Mouse (Mus musculus): ENCODE measurements around the gene Atf6b. TPM values are rescaled to one million over a fixed set of nuclear protein-coding genes. Genes with fewer than 3 reads are reported as not detected.
A peak's percentile ranks its signal among the peaks of the same experiment; 100 is the strongest.

Gene Atf6b
- 17.7 and 17.8 TPM in 2 replicates for polyA plus RNA-seq (2015; fragmentation: Nextera tagmentation; extraction: Ambion mirVana)

DNA sequence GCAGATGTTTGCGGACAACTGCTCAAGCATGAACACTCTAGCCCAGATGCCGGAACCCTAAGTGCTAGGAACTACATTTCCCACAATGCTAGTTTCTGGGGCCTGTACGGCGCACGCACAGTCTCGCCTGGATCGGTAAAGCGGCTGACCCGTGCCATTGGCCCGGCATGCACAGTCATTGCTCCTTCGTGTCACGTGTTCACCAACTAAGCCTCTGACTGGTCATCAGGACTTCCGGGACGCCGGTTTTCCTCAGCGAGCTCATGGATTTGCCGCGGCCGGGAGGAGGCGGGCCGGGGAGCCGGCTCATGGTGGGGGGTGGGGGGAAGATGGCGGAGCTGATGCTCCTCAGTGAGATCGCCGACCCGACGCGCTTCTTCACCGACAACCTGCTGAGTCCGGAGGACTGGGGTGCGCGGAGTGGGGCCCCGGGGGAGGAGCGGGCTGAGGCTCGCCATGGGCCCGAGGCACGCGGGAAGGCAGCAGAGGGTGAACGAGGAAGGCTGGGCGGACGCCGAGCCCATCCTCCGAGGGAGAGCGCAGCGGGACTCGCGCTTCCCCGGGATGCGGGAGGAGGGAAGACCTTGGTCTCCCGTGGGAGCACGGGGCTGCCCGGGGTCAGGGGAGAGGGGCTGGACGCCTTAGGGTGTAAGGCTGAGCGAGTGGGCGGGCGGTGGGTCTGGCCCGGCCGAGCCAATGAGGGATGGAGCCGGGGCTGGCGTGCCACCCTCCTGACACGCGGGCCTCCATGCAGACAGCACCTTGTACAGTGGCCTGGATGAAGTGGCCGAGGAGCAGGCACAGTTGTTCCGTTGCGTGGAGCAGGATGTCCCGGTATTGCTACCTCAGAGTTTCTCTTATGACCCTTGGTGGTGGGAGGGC is at the start of gene Atf6b:
Gene Atf6b (plus strand): TSS at position 241 of the 882 bp plus-strand sequence.
- peaks cover 6% of the 10 kb centered on the region for H3K36me3 ChIP-seq (ENCODE audit: control insufficient read depth, insufficient read depth)
- WGBS (ENCODE audit: insufficient replicate concordance): under 1% methylated on average over 65 of the region's 66 CpGs
- ATAC-seq (ENCODE audit: low read depth): peak; percentile 97
- peak within 1 kb of the TSS; percentile 95 for H3K4me3 ChIP-seq (ENCODE audit: low read depth, low read length)
- no peaks in the 10 kb centered on the region for H3K9me3 ChIP-seq (replicated peaks; ENCODE audit: control insufficient read depth, low read length)
- H3K27me3 ChIP-seq (ENCODE audit: control insufficient read depth, insufficient read depth, low read depth, low read length): no peaks in the 10 kb centered on the region
- peak within 1 kb of the TSS; percentile 87 for H3K4me2 ChIP-seq (ENCODE audit: low read depth, low read length)
- H3K4me1 ChIP-seq (ENCODE audit: control insufficient read depth, low read depth, low read length): peaks cover 31% of the 10 kb centered on the region
- peak within 1 kb of the TSS; percentile 68 for H3K27ac ChIP-seq (ENCODE audit: low read length)
- peak within 1 kb of the TSS; percentile 84 for H3K9ac ChIP-seq (ENCODE audit: low read depth, low read length)

DNA sequence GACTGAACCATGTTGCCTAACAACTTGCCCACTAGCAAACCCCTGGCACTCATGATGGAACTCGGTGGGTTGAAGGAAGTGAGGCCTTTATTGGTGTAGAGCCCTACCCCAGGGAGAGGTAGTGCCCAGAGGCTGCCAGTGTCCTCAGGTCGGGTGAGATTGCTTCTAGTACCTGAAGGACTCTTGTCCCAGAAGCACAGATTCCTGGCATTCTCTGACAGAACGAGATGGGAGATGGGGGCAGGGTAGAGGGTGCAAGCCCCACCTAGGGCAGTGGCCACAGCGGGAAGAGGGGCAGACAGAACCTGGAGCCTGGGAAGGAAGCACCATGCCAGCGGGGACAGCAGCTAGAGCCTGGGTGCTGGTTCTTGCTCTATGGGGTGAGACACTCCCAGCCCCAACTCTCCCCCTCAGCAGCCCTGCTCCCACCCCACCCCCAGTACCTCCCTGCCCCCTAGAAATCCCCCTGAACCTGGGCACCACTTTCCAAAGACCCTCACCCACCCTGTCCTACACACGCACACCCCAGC is 49.3 kb upstream of the Atf6b start, which contains the start of gene Ager:
Gene Ager (plus strand): TSS at position 297 of the 530 bp plus-strand sequence.
- Histone ChIP-seq H3K27me3 (ENCODE audit: control insufficient read depth, insufficient read depth, low read depth, low read length) (no peaks in the 10 kb centered on the region), H3K27ac (ENCODE audit: low read length) (no peak within 1 kb of the TSS), H3K9ac (ENCODE audit: low read depth, low read length) (no peak within 1 kb of the TSS), H3K4me2 (ENCODE audit: low read depth, low read length) (no peak within 1 kb of the TSS), H3K4me3 (ENCODE audit: low read depth, low read length) (no peak within 1 kb of the TSS), H3K4me1 (ENCODE audit: control insufficient read depth, low read depth, low read length) (peaks cover 39% of the 10 kb centered on the region), H3K9me3 (replicated peaks; ENCODE audit: control insufficient read depth, low read length) (no peaks in the 10 kb centered on the region), H3K36me3 (ENCODE audit: control insufficient read depth, insufficient read depth) (peaks cover 19% of the 10 kb centered on the region)
- 26% methylated on average over 6 of the region's 6 CpGs for WGBS (ENCODE audit: insufficient replicate concordance)
- no peak for ATAC-seq (ENCODE audit: low read depth)

DNA sequence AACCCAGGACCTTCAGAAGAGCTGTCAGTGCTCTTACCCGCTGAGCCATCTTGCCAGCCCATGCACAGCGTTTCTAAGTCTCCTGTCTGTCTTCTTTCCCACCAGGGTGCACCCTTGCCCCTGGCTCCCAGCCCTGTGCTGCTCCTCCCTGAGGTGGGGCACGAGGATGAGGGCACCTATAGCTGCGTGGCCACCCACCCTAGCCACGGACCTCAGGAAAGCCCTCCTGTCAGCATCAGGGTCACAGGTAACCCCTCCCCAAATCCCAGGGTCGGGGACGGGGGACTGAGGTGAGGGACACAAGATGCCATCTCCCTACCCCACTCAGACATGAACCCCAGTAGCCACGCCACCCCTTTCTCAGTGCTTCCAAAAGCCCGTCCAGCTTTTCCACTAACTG is 47.1 kb upstream of the Atf6b start:
- WGBS (ENCODE audit: insufficient replicate concordance): 67% methylated on average over 9 of the region's 9 CpGs
- Histone ChIP-seq H3K9me3 (replicated peaks; ENCODE audit: control insufficient read depth, low read length) (no peaks in the 10 kb centered on the region), H3K36me3 (ENCODE audit: control insufficient read depth, insufficient read depth) (peaks cover 16% of the 10 kb centered on the region), H3K9ac (ENCODE audit: low read depth, low read length) (no peak overlapping the region), H3K4me3 (ENCODE audit: low read depth, low read length) (no peak overlapping the region), H3K4me2 (ENCODE audit: low read depth, low read length) (no peak overlapping the region), H3K27me3 (ENCODE audit: control insufficient read depth, insufficient read depth, low read depth, low read length) (no peaks in the 10 kb centered on the region), H3K27ac (ENCODE audit: low read length) (no peak overlapping the region), H3K4me1 (ENCODE audit: control insufficient read depth, low read depth, low read length) (peaks cover 32% of the 10 kb centered on the region)
- ATAC-seq (ENCODE audit: low read depth): no peak

DNA sequence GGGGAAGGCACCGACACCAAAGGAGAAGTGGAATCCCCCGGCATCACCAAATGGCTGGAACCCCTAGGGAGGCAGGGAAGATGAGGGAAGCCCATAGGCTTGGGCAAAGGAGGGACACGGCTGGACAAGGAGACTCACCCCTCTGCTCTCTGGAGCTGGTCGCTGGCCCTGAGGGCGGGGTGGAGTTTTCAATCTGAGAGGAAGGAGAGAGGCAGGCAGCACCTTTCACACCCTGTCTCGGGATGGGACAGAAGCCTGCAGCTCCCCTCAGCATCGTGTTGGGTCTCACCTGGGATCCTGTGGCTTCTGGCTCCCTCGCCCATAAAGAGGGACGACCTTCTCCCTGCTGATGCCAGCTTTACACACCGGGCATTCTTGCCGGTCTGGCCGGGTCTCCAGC is 45.1 kb upstream of the Atf6b start:
- Histone ChIP-seq H3K9me3 (replicated peaks; ENCODE audit: control insufficient read depth, low read length) (no peaks in the 10 kb centered on the region), H3K4me3 (ENCODE audit: low read depth, low read length) (no peak overlapping the region), H3K4me1 (ENCODE audit: control insufficient read depth, low read depth, low read length) (peaks cover 39% of the 10 kb centered on the region), H3K36me3 (ENCODE audit: control insufficient read depth, insufficient read depth) (peaks cover 8% of the 10 kb centered on the region), H3K27ac (ENCODE audit: low read length) (no peak overlapping the region), H3K27me3 (ENCODE audit: control insufficient read depth, insufficient read depth, low read depth, low read length) (no peaks in the 10 kb centered on the region), H3K4me2 (ENCODE audit: low read depth, low read length) (no peak overlapping the region), H3K9ac (ENCODE audit: low read depth, low read length) (no peak overlapping the region)
- no peak for ATAC-seq (ENCODE audit: low read depth)
- WGBS (ENCODE audit: insufficient replicate concordance): 85% methylated on average over 12 of the region's 12 CpGs

DNA sequence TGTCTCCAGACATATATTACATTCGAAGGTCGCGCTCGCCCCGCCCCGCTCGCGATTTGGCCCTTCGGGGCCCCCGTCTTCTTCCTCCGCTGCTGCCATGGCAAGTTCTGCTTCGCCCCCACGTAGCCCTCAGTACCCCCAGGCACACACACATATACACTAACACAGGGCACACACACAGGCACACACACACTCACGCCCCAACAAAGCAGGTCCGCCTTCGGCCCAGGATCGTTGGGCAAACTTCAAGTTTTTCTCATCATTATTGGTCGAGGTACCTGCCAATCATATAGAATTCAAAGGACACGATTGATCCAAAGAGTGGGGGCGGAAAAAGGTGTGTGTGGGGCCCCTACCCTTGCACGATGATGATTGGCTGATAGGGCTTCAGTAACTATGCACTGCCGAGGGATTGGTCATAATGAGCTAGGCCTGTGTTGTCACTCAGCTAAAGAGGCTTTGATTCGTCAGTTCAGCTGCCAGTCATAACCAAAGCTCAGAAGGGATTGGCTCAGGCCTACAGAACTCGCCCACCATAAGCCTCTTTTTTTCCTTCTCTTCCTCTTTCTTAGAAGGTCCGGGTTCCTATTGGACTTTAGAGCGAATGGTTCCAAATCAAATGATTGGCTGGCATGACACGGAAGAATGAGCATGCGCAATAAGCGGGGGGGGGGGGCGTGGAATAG is 43.4 kb upstream of the Atf6b start, which contains the start of gene Rnf5:
Gene Rnf5 (minus strand): TSS at position 316 of the 686 bp plus-strand sequence.
- H3K9ac ChIP-seq (ENCODE audit: low read depth, low read length): peak within 1 kb of the TSS; percentile 82
- peak within 1 kb of the TSS; percentile 77 for H3K4me3 ChIP-seq (ENCODE audit: low read depth, low read length)
- no peaks in the 10 kb centered on the region for H3K9me3 ChIP-seq (replicated peaks; ENCODE audit: control insufficient read depth, low read length)
- peak; percentile 89 for ATAC-seq (ENCODE audit: low read depth)
- WGBS (ENCODE audit: insufficient replicate concordance): under 1% methylated on average over 30 of the region's 30 CpGs
- H3K27ac ChIP-seq (ENCODE audit: low read length): peak within 1 kb of the TSS; percentile 88
- no peaks in the 10 kb centered on the region for H3K27me3 ChIP-seq (ENCODE audit: control insufficient read depth, insufficient read depth, low read depth, low read length)
- peaks cover 46% of the 10 kb centered on the region for H3K4me1 ChIP-seq (ENCODE audit: control insufficient read depth, low read depth, low read length)
- peak within 1 kb of the TSS; percentile 89 for H3K4me2 ChIP-seq (ENCODE audit: low read depth, low read length)
- H3K36me3 ChIP-seq (ENCODE audit: control insufficient read depth, insufficient read depth): peaks cover 8% of the 10 kb centered on the region

DNA sequence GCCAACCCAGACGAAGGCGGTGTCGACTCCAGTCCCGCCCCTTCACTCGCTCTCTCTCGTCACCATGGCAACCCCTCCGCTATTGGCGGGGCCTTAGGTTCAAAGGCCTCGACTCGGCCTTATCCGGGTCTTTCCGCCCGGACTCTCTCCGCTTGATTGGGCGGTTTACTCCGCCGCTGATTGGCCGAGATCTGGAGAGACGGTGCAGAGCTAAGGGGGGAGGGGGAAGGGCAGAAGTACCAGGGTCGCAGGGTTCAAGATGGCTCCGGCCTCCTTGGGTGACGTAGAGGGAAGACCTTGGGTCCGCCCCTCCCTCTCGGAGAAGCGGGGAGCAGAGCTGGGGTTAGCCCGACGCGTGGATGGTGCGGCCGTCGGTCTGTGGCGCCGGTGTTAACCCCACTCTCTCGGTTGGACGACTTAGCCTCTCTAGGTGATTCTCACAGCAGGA is 42.9 kb upstream of the Atf6b start, which contains the start of gene Agpat1:
Gene Agpat1 (plus strand): TSS at position 202 of the 448 bp plus-strand sequence.
- Histone ChIP-seq H3K4me1 (ENCODE audit: control insufficient read depth, low read depth, low read length) (peaks cover 52% of the 10 kb centered on the region), H3K4me3 (ENCODE audit: low read depth, low read length) (peak within 1 kb of the TSS; percentile 77), H3K9me3 (replicated peaks; ENCODE audit: control insufficient read depth, low read length) (no peaks in the 10 kb centered on the region), H3K27me3 (ENCODE audit: control insufficient read depth, insufficient read depth, low read depth, low read length) (no peaks in the 10 kb centered on the region), H3K36me3 (ENCODE audit: control insufficient read depth, insufficient read depth) (peaks cover 8% of the 10 kb centered on the region), H3K9ac (ENCODE audit: low read depth, low read length) (peak within 1 kb of the TSS; percentile 82), H3K27ac (ENCODE audit: low read length) (peak within 1 kb of the TSS; percentile 88), H3K4me2 (ENCODE audit: low read depth, low read length) (peak within 1 kb of the TSS; percentile 89)
- peak; percentile 79 for ATAC-seq (ENCODE audit: low read depth)
- 0% methylated on average over 35 of the region's 35 CpGs for WGBS (ENCODE audit: insufficient replicate concordance)

DNA sequence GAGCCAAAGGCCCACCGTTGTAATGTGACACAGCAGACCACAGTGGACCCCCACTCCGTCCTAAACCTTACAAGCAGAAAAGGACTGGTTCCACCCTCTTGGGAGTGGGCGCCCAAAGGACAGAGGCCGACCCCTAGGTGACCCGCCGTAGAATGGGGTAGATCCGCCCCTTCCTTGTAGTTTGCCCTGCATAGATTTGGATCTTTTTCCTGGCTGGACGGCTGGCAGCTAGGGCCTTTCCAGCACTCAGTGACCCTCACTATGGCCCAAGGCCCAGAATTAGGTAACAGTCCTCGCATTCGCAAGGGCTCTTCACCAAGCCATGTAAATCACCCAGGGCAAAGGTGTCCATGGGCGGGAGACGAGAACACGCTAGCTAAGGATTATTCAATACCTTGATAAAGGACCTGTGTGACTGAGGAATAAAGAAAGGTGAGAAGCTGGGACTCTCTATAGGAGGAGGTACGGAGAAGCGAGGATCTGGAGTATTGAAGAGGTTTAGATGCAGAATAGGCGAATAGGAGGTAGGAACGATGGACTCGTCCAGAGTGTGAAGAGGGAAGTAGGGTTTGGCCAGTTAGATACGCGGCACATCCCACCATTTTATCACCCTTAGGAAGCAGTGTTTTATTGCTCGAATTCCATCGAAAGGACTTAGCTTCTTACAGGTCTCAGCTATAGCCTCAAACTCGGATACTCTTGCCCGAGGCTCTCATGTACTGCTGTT is 42.3 kb upstream of the Atf6b start:
- ATAC-seq (ENCODE audit: low read depth): no peak
- H3K27me3 ChIP-seq (ENCODE audit: control insufficient read depth, insufficient read depth, low read depth, low read length): no peaks in the 10 kb centered on the region
- H3K4me1 ChIP-seq (ENCODE audit: control insufficient read depth, low read depth, low read length): peaks cover 49% of the 10 kb centered on the region

DNA sequence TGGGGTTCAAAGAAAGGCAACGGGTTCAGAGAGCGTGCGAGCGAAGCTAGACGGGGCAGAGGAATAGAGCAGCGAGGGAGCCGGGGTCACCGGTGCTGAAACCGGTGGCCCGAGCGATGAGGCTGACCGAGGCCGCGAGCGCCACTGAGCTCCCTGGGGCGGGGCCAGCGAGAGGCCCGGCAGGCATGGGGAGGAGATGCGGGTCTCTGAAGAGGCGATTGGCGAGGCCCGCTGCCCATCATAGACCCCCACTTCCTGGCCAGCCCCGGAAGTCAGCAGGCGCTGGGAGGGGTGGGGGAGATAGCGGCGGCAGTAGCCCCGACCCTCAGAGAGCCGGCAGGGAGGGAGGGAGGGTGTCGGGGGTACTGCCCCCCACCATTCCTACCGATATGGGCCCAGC is 41.3 kb upstream of the Atf6b start:
- WGBS (ENCODE audit: insufficient replicate concordance): 0% methylated on average over 23 of the region's 30 CpGs
- Histone ChIP-seq H3K27me3 (ENCODE audit: control insufficient read depth, insufficient read depth, low read depth, low read length) (no peaks in the 10 kb centered on the region), H3K4me3 (ENCODE audit: low read depth, low read length) (peak overlapping the region; percentile 70), H3K36me3 (ENCODE audit: control insufficient read depth, insufficient read depth) (peaks cover 4% of the 10 kb centered on the region), H3K4me2 (ENCODE audit: low read depth, low read length) (peak overlapping the region; percentile 89), H3K9me3 (replicated peaks; ENCODE audit: control insufficient read depth, low read length) (no peaks in the 10 kb centered on the region), H3K4me1 (ENCODE audit: control insufficient read depth, low read depth, low read length) (peaks cover 47% of the 10 kb centered on the region), H3K27ac (ENCODE audit: low read length) (peak overlapping the region; percentile 88), H3K9ac (ENCODE audit: low read depth, low read length) (peak overlapping the region; percentile 77)
- peak; percentile 25 for ATAC-seq (ENCODE audit: low read depth)

More for the DNA sequence above, 42.3 kb upstream of the Atf6b start:
- H3K9ac ChIP-seq (ENCODE audit: low read depth, low read length): peak overlapping the region; percentile 77
- H3K36me3 ChIP-seq (ENCODE audit: control insufficient read depth, insufficient read depth): peaks cover 8% of the 10 kb centered on the region
- H3K4me3 ChIP-seq (ENCODE audit: low read depth, low read length): peak overlapping the region; percentile 70
- H3K4me2 ChIP-seq (ENCODE audit: low read depth, low read length): peak overlapping the region; percentile 89
- H3K27ac ChIP-seq (ENCODE audit: low read length): peak overlapping the region; percentile 88
- no peaks in the 10 kb centered on the region for H3K9me3 ChIP-seq (replicated peaks; ENCODE audit: control insufficient read depth, low read length)
- 15% methylated on average over 24 of the region's 24 CpGs for whole genome bisulfite sequencing (ENCODE audit: insufficient replicate concordance)

Data from liver, embryonic 16.5 days (tissue).